Mouse (Mus musculus) MEL (cell line): Measurements from ENCODE around the gene Asb4. TPM values are rescaled to one million over a fixed set of nuclear protein-coding genes. Genes with fewer than 3 reads are reported as not detected.

Experiments used
- DNase-seq: peaks from one replicate; pipeline ENCODE4 v3.0.0; 2011; ENCODE audit warnings: low read depth, low spot score
- H3K27ac ChIP-seq: 2 replicates; pipeline ENCODE4 v1.5.1; 2012; ENCODE audit warnings: low read depth, mild to moderate bottlenecking, control low read depth, low read length, moderate library complexity; ENCODE audit not compliant: control insufficient read depth
- H3K27me3 ChIP-seq, 2 experiments: fragments of 150-350 bp in 1 of 2; sonication (generic) in 1 of 2; 2 replicates each; pipeline ENCODE4 v1.6.1; 2012; ENCODE audit warnings: low read length in 2 of 2, mild to moderate bottlenecking in 2 of 2, improper control_type of control experiment in 1 of 2, moderate library complexity in 1 of 2; ENCODE audit not compliant: insufficient read depth in 2 of 2, control insufficient read depth in 1 of 2
- H3K36me3 ChIP-seq, 2 experiments: 2 replicates each; pipeline ENCODE4 v1.6.1; 2012 to 2014; ENCODE audit warnings: low read length in 2 of 2, improper control_type of control experiment in 1 of 2, inconsistent platforms in 1 of 2, mild to moderate bottlenecking in 1 of 2; ENCODE audit not compliant: insufficient read depth in 2 of 2, control insufficient read depth in 1 of 2
- H3K4me1 ChIP-seq, 2 experiments: fragments of 150-350 bp in 1 of 2; sonication (generic) in 1 of 2; 2 replicates each; pipeline ENCODE4 v1.6.1; 2012; ENCODE audit warnings: low read length in 2 of 2, improper control_type of control experiment in 1 of 2, mild to moderate bottlenecking in 1 of 2; ENCODE audit not compliant: insufficient read depth in 2 of 2, control insufficient read depth in 1 of 2
- H3K4me3 ChIP-seq, 2 experiments: fragments of 150-350 bp in 1 of 2; sonication (generic) in 1 of 2; 2 replicates each; pipeline ENCODE4 v1.5.1; 2012; ENCODE audit warnings: low read depth in 2 of 2, low read length in 2 of 2, mild to moderate bottlenecking in 2 of 2, moderate library complexity in 2 of 2, control low read depth in 1 of 2, improper control_type of control experiment in 1 of 2; ENCODE audit not compliant: control insufficient read depth in 1 of 2, insufficient read depth in 1 of 2
- H3K79me2 ChIP-seq: 2 replicates; pipeline ENCODE4 v1.6.1; 2012; ENCODE audit warnings: mild to moderate bottlenecking, low read length, moderate library complexity; ENCODE audit not compliant: control insufficient read depth, poor library complexity, insufficient read depth
- H3K9ac ChIP-seq: 2 replicates; pipeline ENCODE4 v1.6.1; 2012; ENCODE audit warnings: low read depth, mild to moderate bottlenecking, control low read depth, low read length, moderate library complexity; ENCODE audit not compliant: control insufficient read depth, poor library complexity, severe bottlenecking
- H3K9me3 ChIP-seq: fragments of 150-350 bp; sonication (generic); replicated peaks from 2 replicates; pipeline ENCODE4 v1.6.1; 2012; ENCODE audit warnings: mild to moderate bottlenecking, low read length, improper control_type of control experiment, moderate library complexity; ENCODE audit not compliant: insufficient read depth
- E2F4 ChIP-seq: IDR thresholded peaks from 2 replicates; pipeline ENCODE4 v1.6.1; 2011; ENCODE audit warnings: low read depth, low read length, improper control_type of control experiment, borderline replicate concordance
- EP300 ChIP-seq, 2 experiments: IDR thresholded peaks; 2 replicates each; pipeline ENCODE4 v1.6.1; 2011; ENCODE audit warnings: improper control_type of control experiment in 2 of 2, low read length in 2 of 2, low read depth in 1 of 2, mild to moderate bottlenecking in 1 of 2
- ETS1 ChIP-seq: IDR thresholded peaks from 2 replicates; pipeline ENCODE4 v1.6.1; 2012; ENCODE audit warnings: low read depth, mild to moderate bottlenecking, inconsistent platforms, low read length, improper control_type of control experiment, moderate library complexity
- GABPA ChIP-seq: IDR thresholded peaks from 2 replicates; pipeline ENCODE4 v1.6.1; 2012; ENCODE audit warnings: low read depth, mild to moderate bottlenecking, inconsistent platforms, low read length, improper control_type of control experiment, moderate library complexity
- GATA1 ChIP-seq: IDR thresholded peaks from 2 replicates; pipeline ENCODE4 v1.6.1; 2011; ENCODE audit warnings: low read depth, low read length, improper control_type of control experiment
- HCFC1 ChIP-seq: IDR thresholded peaks from 2 replicates; pipeline ENCODE4 v1.6.1; 2012; ENCODE audit warnings: low read depth, mild to moderate bottlenecking, inconsistent platforms, low read length, improper control_type of control experiment, moderate library complexity
- JUND ChIP-seq: IDR thresholded peaks from 2 replicates; pipeline ENCODE4 v1.6.1; 2011; ENCODE audit warnings: low read depth, mild to moderate bottlenecking, improper control_type of control experiment, low read length
- KAT2A ChIP-seq: conservative IDR thresholded peaks from 2 replicates; pipeline ENCODE4 v1.6.1; 2012; ENCODE audit warnings: low read depth, low read length, improper control_type of control experiment, inconsistent platforms
- MAX ChIP-seq: IDR thresholded peaks from 2 replicates; pipeline ENCODE4 v1.6.1; 2011; ENCODE audit warnings: low read length, improper control_type of control experiment
- MAZ ChIP-seq: IDR thresholded peaks from 2 replicates; pipeline ENCODE4 v1.6.1; 2012; ENCODE audit warnings: low read depth, mild to moderate bottlenecking, inconsistent platforms, low read length, improper control_type of control experiment
- MEF2A ChIP-seq: IDR thresholded peaks from 2 replicates; pipeline ENCODE4 v1.6.1; 2014; ENCODE audit warnings: low read depth, mild to moderate bottlenecking, inconsistent platforms, low read length, improper control_type of control experiment; ENCODE audit not compliant: poor library complexity, insufficient replicate concordance, severe bottlenecking; ENCODE audit errors: extremely low read depth
- MYC ChIP-seq: IDR thresholded peaks from 2 replicates; pipeline ENCODE4 v1.6.1; 2011; ENCODE audit warnings: low read depth, mild to moderate bottlenecking, low read length, improper control_type of control experiment, moderate library complexity
- NELFE ChIP-seq: IDR thresholded peaks from 2 replicates; pipeline ENCODE4 v1.6.1; 2011; ENCODE audit warnings: low read depth, low read length, improper control_type of control experiment
- NRF1 ChIP-seq: IDR thresholded peaks from 2 replicates; pipeline ENCODE4 v1.6.1; 2014; ENCODE audit warnings: low read depth, mild to moderate bottlenecking, inconsistent platforms, low read length, improper control_type of control experiment, moderate library complexity; ENCODE audit not compliant: poor library complexity, insufficient read depth, severe bottlenecking
- POLR2A ChIP-seq, 2 experiments: IDR thresholded peaks; 2 replicates each; pipeline ENCODE4 v1.6.1; 2011 to 2012; ENCODE audit warnings: low read length in 2 of 2, mild to moderate bottlenecking in 2 of 2, control low read depth in 1 of 2, improper control_type of control experiment in 1 of 2, low read depth in 1 of 2, moderate library complexity in 1 of 2; ENCODE audit not compliant: control insufficient read depth in 1 of 2, insufficient read depth in 1 of 2, poor library complexity in 1 of 2
- RAD21 ChIP-seq: IDR thresholded peaks from 2 replicates; pipeline ENCODE4 v1.6.1; 2011; ENCODE audit warnings: mild to moderate bottlenecking, low read depth, low read length, improper control_type of control experiment
- RCOR1 ChIP-seq: IDR thresholded peaks from 2 replicates; pipeline ENCODE4 v1.6.1; 2012; ENCODE audit warnings: low read depth, mild to moderate bottlenecking, inconsistent platforms, low read length, improper control_type of control experiment
- SIN3A ChIP-seq: IDR thresholded peaks from 2 replicates; pipeline ENCODE4 v1.6.1; 2012; ENCODE audit warnings: low read length, improper control_type of control experiment, inconsistent platforms
- SMC3 ChIP-seq: IDR thresholded peaks from 2 replicates; pipeline ENCODE4 v1.6.1; 2011; ENCODE audit warnings: low read depth, low read length, improper control_type of control experiment
- TAL1 ChIP-seq: IDR thresholded peaks from 2 replicates; pipeline ENCODE4 v1.6.1; 2012; ENCODE audit warnings: mild to moderate bottlenecking, inconsistent platforms, low read length, moderate library complexity, mixed read lengths
- UBTF ChIP-seq: IDR thresholded peaks from 2 replicates; pipeline ENCODE4 v1.6.1; 2012; ENCODE audit warnings: low read depth, mild to moderate bottlenecking, inconsistent platforms, low read length, improper control_type of control experiment, moderate library complexity, borderline replicate concordance; ENCODE audit not compliant: insufficient read depth
- USF2 ChIP-seq, 2 experiments: IDR thresholded peaks; 2 replicates each; pipeline ENCODE4 v1.6.1; 2011 to 2012; ENCODE audit warnings: improper control_type of control experiment in 2 of 2, low read length in 2 of 2, borderline replicate concordance in 1 of 2, inconsistent platforms in 1 of 2, low read depth in 1 of 2, mild to moderate bottlenecking in 1 of 2; ENCODE audit not compliant: insufficient read depth in 1 of 2
- ZKSCAN1 ChIP-seq: IDR thresholded peaks from 2 replicates; pipeline ENCODE4 v1.6.1; 2012; ENCODE audit warnings: low read depth, mild to moderate bottlenecking, inconsistent platforms, low read length, improper control_type of control experiment, moderate library complexity
- polyA plus RNA-seq, 2 experiments: library from polyadenylated mRNA; stranded (reverse) in 1 of 2; unstranded in 1 of 2; fragments of >175 nt in 1 of 2; fragments of >200 nt in 1 of 2; gene quantifications; 2 replicates each; pipeline versions ENCODE4 v1.2.1 to v1.2.4; 2012; ENCODE audit warnings: low replicate concordance in 2 of 2, low read depth in 1 of 2; ENCODE audit not compliant: insufficient read length in 2 of 2, insufficient read depth in 1 of 2, missing spikeins in 1 of 2
- total RNA-seq: library from RNA; depleted of rRNA; stranded (reverse); fragments of 300-350 nt; gene quantifications from 2 replicates; pipeline ENCODE4 v1.2.3, GENCODE M21; 2012

Gene Asb4
- total and polyA plus RNA-seq, 3 experiments: not detected

- Histone ChIP-seq H3K9ac (no peak overlapping the region), H3K27me3 (0 out of 4 replicates have a peak, but pooled peaks cover 0 to 1% of the 10 kb centered on the region in 2 experiments), H3K9me3 (no peaks in the 10 kb centered on the region), H3K27ac (no peak overlapping the region), H3K79me2 (no peaks in the 10 kb centered on the region), H3K4me1 (peaks cover 0 to 7% of the 10 kb centered on the region in 2 experiments; a peak in 3 of 4 replicates), H3K4me3 (no peak overlapping the region), H3K36me3 (peaks cover 0 to 6% of the 10 kb centered on the region in 2 experiments; a peak in 2 of 4 replicates)
- TF ChIP-seq TAL1 (no peak), UBTF (no peak), MAZ (no peak), ETS1 (no peak), EP300 (IDR thresholded peaks at IDR 0.05; ENCODE audit: low read depth in 1 of 2, low read length in 2 of 2) (no peak), RAD21 (no peak), USF2 (IDR thresholded peaks at IDR 0.05; ENCODE audit: borderline replicate concordance in 1 of 2, insufficient read depth in 1 of 2, low read depth in 1 of 2, low read length in 2 of 2) (no peak), POLR2A (IDR thresholded peaks at IDR 0.05; ENCODE audit: control insufficient read depth in 1 of 2, insufficient read depth in 1 of 2, low read depth in 1 of 2, low read length in 2 of 2, poor library complexity in 1 of 2) (no peak), NRF1 (no peak), RCOR1 (no peak), KAT2A (no peak), GABPA (no peak)
- DNase-seq: no peak
These were observed 63.8 kb downstream of the Asb4 start for GRCm38 (mm10) chr6:5447013-5447412.

GRCm38 (mm10) chr6:5447546-5447945 is 64.4 kb downstream of the Asb4 start:
- 0 out of 4 replicates have a peak, but pooled peaks cover 0 to 1% of the 10 kb centered on the region in 2 experiments for H3K27me3 ChIP-seq
- H3K36me3 ChIP-seq: peaks cover 0 to 3% of the 10 kb centered on the region in 2 experiments; a peak in 1 of 4 replicates
- H3K79me2 ChIP-seq: no peaks in the 10 kb centered on the region
- peaks cover 0 to 4% of the 10 kb centered on the region in 2 experiments; a peak in 3 of 4 replicates for H3K4me1 ChIP-seq
- no peaks in the 10 kb centered on the region for H3K9me3 ChIP-seq
- DNase-seq: no peak
- no peak overlapping the region for H3K27ac ChIP-seq
- H3K4me3 ChIP-seq: no peak overlapping the region
- TF ChIP-seq SMC3 (no peak), GATA1 (no peak), GABPA (no peak), MYC (no peak)
- H3K9ac ChIP-seq: no peak overlapping the region

DNA sequence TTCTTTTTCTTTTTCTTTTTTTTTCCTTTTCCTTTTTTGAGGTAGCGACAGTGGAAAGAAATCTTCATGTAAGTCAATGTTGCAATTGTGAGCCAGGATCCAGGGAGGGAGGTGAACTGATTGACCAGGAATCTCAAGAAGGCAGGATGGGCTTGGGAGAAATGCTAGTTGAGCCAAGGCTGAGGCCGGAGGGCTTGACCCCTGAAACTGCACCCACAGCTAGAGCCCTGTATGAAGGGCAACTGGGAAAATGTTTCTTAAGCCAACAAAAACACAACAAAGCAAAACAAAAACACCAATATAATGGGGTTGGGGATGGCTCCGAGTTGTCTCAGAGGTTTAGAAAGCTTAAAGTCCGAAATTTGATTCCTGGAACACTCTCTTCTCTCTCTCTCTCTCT is 65.2 kb downstream of the Asb4 start:
- DNase-seq: no peak
- no peak for TF ChIP-seq MEF2A
- no peak for TF ChIP-seq E2F4
- TF ChIP-seq KAT2A: no peak
- no peak for TF ChIP-seq HCFC1
- no peak for TF ChIP-seq ZKSCAN1
- no peak for TF ChIP-seq TAL1
- TF ChIP-seq USF2 (IDR thresholded peaks at IDR 0.05; ENCODE audit: borderline replicate concordance in 1 of 2, insufficient read depth in 1 of 2, low read depth in 1 of 2, low read length in 2 of 2): no peak
- no peak for TF ChIP-seq SIN3A
- no peak for TF ChIP-seq EP300 (IDR thresholded peaks at IDR 0.05; ENCODE audit: low read depth in 1 of 2, low read length in 2 of 2)
- no peak for TF ChIP-seq GABPA
- no peak for TF ChIP-seq UBTF
- no peak for TF ChIP-seq JUND
- no peak for TF ChIP-seq POLR2A (IDR thresholded peaks at IDR 0.05; ENCODE audit: control insufficient read depth in 1 of 2, insufficient read depth in 1 of 2, low read depth in 1 of 2, low read length in 2 of 2, poor library complexity in 1 of 2)
- no peak for TF ChIP-seq MAX
- TF ChIP-seq NELFE: no peak

More for the DNA sequence above, 65.2 kb downstream of the Asb4 start:
- Histone ChIP-seq H3K4me3 (no peak overlapping the region), H3K27ac (no peak overlapping the region), H3K9me3 (no peaks in the 10 kb centered on the region), H3K79me2 (no peaks in the 10 kb centered on the region), H3K9ac (no peak overlapping the region), H3K27me3 (0 out of 4 replicates have a peak, but pooled peaks cover 0 to 1% of the 10 kb centered on the region in 2 experiments), H3K36me3 (no peaks in the 10 kb centered on the region; a peak in 1 of 4 replicates), H3K4me1 (no peaks in the 10 kb centered on the region)
